Mouse (Mus musculus) ES-Bruce4 (cell line): ENCODE results near the gene Cacna1b.

Source experiments
- CTCF ChIP-seq: IDR thresholded peaks from one replicate; pipeline ENCODE4 v1.8.1; 2011; ENCODE audit warnings: low read depth, low read length
- EP300 ChIP-seq: IDR thresholded peaks from 2 replicates; pipeline ENCODE4 v1.6.1; 2011; ENCODE audit warnings: low read depth, low read length; ENCODE audit not compliant: insufficient read depth
- POLR2A ChIP-seq: IDR thresholded peaks from one replicate; pipeline ENCODE4 v1.8.1; 2011; ENCODE audit warnings: low read length; ENCODE audit not compliant: insufficient read depth

DNA sequence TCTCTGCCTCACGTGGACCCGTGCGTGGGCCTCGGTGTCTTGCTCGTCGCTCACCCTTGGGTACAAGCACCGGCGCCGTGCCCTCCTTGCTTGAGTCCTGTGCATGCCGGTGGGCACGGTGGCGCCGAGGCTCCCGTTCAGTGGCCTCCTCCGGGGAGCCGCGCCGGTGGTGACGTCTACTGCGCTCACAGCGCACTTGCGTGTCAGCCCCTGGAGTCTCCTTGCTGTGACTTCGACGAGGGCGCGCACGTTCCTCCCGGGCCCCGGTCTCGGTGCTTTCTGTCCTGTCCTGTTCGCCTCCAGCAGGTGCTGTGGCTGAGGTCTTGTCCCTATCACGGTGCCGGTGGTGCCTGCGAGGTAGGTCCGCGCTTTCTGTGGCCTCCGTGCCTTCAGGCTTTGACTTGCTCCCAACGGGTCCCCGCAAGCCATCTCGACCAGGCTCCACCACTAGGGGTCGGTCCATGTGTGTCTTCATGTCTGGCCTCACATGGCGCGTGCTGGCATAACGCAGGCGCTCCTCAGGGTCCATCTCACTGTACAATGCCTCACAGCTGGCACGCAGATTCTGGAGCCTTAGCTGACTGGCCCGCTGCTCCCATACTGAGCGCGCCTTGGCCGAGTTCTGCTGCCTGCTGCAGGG is 83.8 kb downstream of the Cacna1b start:
- TF ChIP-seq CTCF (peak; percentile 29), EP300 (no peak), POLR2A (no peak)
